Mouse (Mus musculus) myocyte (in vitro differentiated cells): ENCODE measurements around the gene Sugp2. TPM values are rescaled to one million over a fixed set of nuclear protein-coding genes. Genes with fewer than 3 reads are reported as not detected.
A peak's percentile ranks its signal among the peaks of the same experiment; 100 is the strongest.

Experiments used
- H3K27me3 ChIP-seq: one replicate; pipeline ENCODE4 v1.6.1; 2011; ENCODE audit not compliant: control insufficient read depth, insufficient read depth, insufficient read length
- H3K36me3 ChIP-seq: one replicate; pipeline ENCODE4 v1.6.1; 2011; ENCODE audit not compliant: control insufficient read depth, insufficient read depth
- H3K4me2 ChIP-seq: one replicate; pipeline ENCODE4 v1.6.1; 2011; ENCODE audit warnings: low read depth, control low read depth
- H3K4me3 ChIP-seq: one replicate; pipeline ENCODE4 v1.5.1; 2011; ENCODE audit warnings: mild to moderate bottlenecking, control low read depth, moderate library complexity
- H3K79me2 ChIP-seq: one replicate; pipeline ENCODE4 v1.6.1; 2011; ENCODE audit not compliant: control insufficient read depth, insufficient read depth
- H3ac ChIP-seq: one replicate; pipeline ENCODE4 v1.6.1; 2011; ENCODE audit not compliant: control insufficient read depth, insufficient read length
- CEBPB ChIP-seq: IDR thresholded peaks from 2 replicates; pipeline ENCODE4 v1.6.1; 2011; ENCODE audit warnings: mild to moderate bottlenecking, moderate library complexity; ENCODE audit not compliant: poor library complexity, insufficient read depth, severe bottlenecking
- E2F4 ChIP-seq: IDR thresholded peaks from one replicate; pipeline ENCODE4 v1.6.1; 2011; ENCODE audit warnings: mild to moderate bottlenecking, control low read depth, moderate library complexity; ENCODE audit not compliant: insufficient read depth
- MAX ChIP-seq: IDR thresholded peaks from one replicate; pipeline ENCODE4 v1.6.1; 2011; ENCODE audit warnings: low read depth, mild to moderate bottlenecking, control low read depth
- MYOD1 ChIP-seq, 3 experiments: IDR thresholded peaks; one replicate each; pipeline ENCODE4 v1.6.1; 2011; ENCODE audit warnings: control low read depth in 2 of 3, low read depth in 2 of 3, mild to moderate bottlenecking in 2 of 3, moderate library complexity in 1 of 3; ENCODE audit not compliant: insufficient read length in 2 of 3, control insufficient read depth in 1 of 3
- MYOG ChIP-seq, 3 experiments: IDR thresholded peaks; one replicate each; pipeline ENCODE4 v1.6.1; 2011; ENCODE audit warnings: control low read depth in 2 of 3, low read depth in 2 of 3, mild to moderate bottlenecking in 2 of 3; ENCODE audit not compliant: insufficient read length in 2 of 3, control insufficient read depth in 1 of 3, insufficient read depth in 1 of 3
- POLR2A ChIP-seq: IDR thresholded peaks from one replicate; pipeline ENCODE4 v1.6.1; 2011; ENCODE audit warnings: low read depth, mild to moderate bottlenecking, control low read depth, moderate library complexity; ENCODE audit not compliant: insufficient read length
- POLR2AphosphoS2 ChIP-seq: IDR thresholded peaks from one replicate; pipeline ENCODE4 v1.6.1; 2011; ENCODE audit warnings: low read depth, control low read depth; ENCODE audit not compliant: insufficient read length
- REST ChIP-seq: IDR thresholded peaks from one replicate; pipeline ENCODE4 v1.6.1; 2011; ENCODE audit warnings: mild to moderate bottlenecking, control low read depth, moderate library complexity; ENCODE audit not compliant: insufficient read depth, insufficient read length
- SRF ChIP-seq: IDR thresholded peaks from one replicate; pipeline ENCODE4 v1.6.1; 2011; ENCODE audit warnings: low read depth; ENCODE audit not compliant: control insufficient read depth, insufficient read length
- TCF12 ChIP-seq: IDR thresholded peaks from one replicate; pipeline ENCODE4 v1.6.1; 2011; ENCODE audit warnings: mild to moderate bottlenecking, control low read depth; ENCODE audit not compliant: poor library complexity, insufficient read depth, severe bottlenecking
- TCF3 ChIP-seq: IDR thresholded peaks from one replicate; pipeline ENCODE4 v1.6.1; 2011; ENCODE audit warnings: low read depth, control low read depth; ENCODE audit not compliant: insufficient read length
- USF1 ChIP-seq: IDR thresholded peaks from one replicate; pipeline ENCODE4 v1.6.1; 2011; ENCODE audit warnings: low read depth, mild to moderate bottlenecking, control low read depth, moderate library complexity
- polyA plus RNA-seq: library from polyadenylated mRNA; unstranded; fragments of >200 nt; fragmentation: generic; extraction: Trizol; gene quantifications from one replicate; pipeline ENCODE4 v1.2.1, GENCODE M21; 2012; ENCODE audit warnings: missing spikeins

Gene Sugp2
- polyA plus RNA-seq, 1 experiment, result 15.4 TPM

- Histone ChIP-seq H3K4me3 (no peak overlapping the region), H3K27me3 (no peaks in the 10 kb centered on the region), H3K4me2 (no peak overlapping the region), H3K36me3 (no peaks in the 10 kb centered on the region), H3K79me2 (no peaks in the 10 kb centered on the region), H3ac (no peak overlapping the region)
- TF ChIP-seq POLR2A (no peak), E2F4 (no peak), TCF3 (no peak)
Observed at GRCm38 (mm10) chr8:70217441-70217840, 16.6 kb upstream of the Sugp2 start.

- Histone ChIP-seq H3K4me2 (no peak overlapping the region), H3K4me3 (no peak overlapping the region), H3ac (no peak overlapping the region), H3K79me2 (no peaks in the 10 kb centered on the region), H3K36me3 (peaks cover 10% of the 10 kb centered on the region), H3K27me3 (no peaks in the 10 kb centered on the region)
- TF ChIP-seq E2F4 (no peak), MYOD1 (IDR thresholded peaks at IDR 0.05; ENCODE audit: control insufficient read depth in 1 of 3, insufficient read length in 2 of 3, low read depth in 2 of 3) (no peak), MYOG (IDR thresholded peaks at IDR 0.05; ENCODE audit: control insufficient read depth in 1 of 3, insufficient read depth in 1 of 3, insufficient read length in 2 of 3, low read depth in 2 of 3) (no peak), TCF3 (no peak), POLR2A (no peak), USF1 (no peak), REST (no peak), POLR2AphosphoS2 (no peak), SRF (no peak), TCF12 (no peak), MAX (no peak), CEBPB (no peak)
Observed at GRCm38 (mm10) chr8:70219107-70219684, 14.8 kb upstream of the Sugp2 start.

- Histone ChIP-seq H3K36me3 (peaks cover 12% of the 10 kb centered on the region), H3K4me3 (no peak overlapping the region), H3K27me3 (no peaks in the 10 kb centered on the region), H3K4me2 (no peak overlapping the region), H3K79me2 (no peaks in the 10 kb centered on the region), H3ac (no peak overlapping the region)
- no peak for TF ChIP-seq CEBPB
- peak; percentile 7 for TF ChIP-seq POLR2AphosphoS2
Observed at GRCm38 (mm10) chr8:70220236-70220840, 13.7 kb upstream of the Sugp2 start.

- Histone ChIP-seq H3ac (no peak overlapping the region), H3K27me3 (no peaks in the 10 kb centered on the region), H3K4me3 (no peak overlapping the region), H3K79me2 (no peaks in the 10 kb centered on the region), H3K4me2 (no peak overlapping the region), H3K36me3 (peaks cover 12% of the 10 kb centered on the region)
- TF ChIP-seq POLR2AphosphoS2 (peak; percentile 0), E2F4 (no peak)
Observed at GRCm38 (mm10) chr8:70220911-70221310, 13.1 kb upstream of the Sugp2 start.

GRCm38 (mm10) chr8:70222041-70222440 lies 12.0 kb upstream of the Sugp2 start:
- Histone ChIP-seq H3ac (no peak overlapping the region), H3K79me2 (no peaks in the 10 kb centered on the region), H3K4me3 (no peak overlapping the region), H3K27me3 (no peaks in the 10 kb centered on the region), H3K36me3 (peaks cover 17% of the 10 kb centered on the region), H3K4me2 (no peak overlapping the region)
- TF ChIP-seq USF1 (no peak), REST (no peak), TCF12 (no peak), POLR2A (no peak), POLR2AphosphoS2 (no peak), E2F4 (no peak), MYOD1 (IDR thresholded peaks at IDR 0.05; ENCODE audit: control insufficient read depth in 1 of 3, insufficient read length in 2 of 3, low read depth in 2 of 3) (no peak), MAX (no peak), MYOG (IDR thresholded peaks at IDR 0.05; ENCODE audit: control insufficient read depth in 1 of 3, insufficient read depth in 1 of 3, insufficient read length in 2 of 3, low read depth in 2 of 3) (no peak), SRF (no peak), CEBPB (no peak), TCF3 (no peak)

GRCm38 (mm10) chr8:70223341-70223740 lies 10.7 kb upstream of the Sugp2 start:
- Histone ChIP-seq H3K79me2 (no peaks in the 10 kb centered on the region), H3K27me3 (no peaks in the 10 kb centered on the region), H3K4me2 (no peak overlapping the region), H3K4me3 (no peak overlapping the region), H3ac (no peak overlapping the region), H3K36me3 (peaks cover 21% of the 10 kb centered on the region)
- TF ChIP-seq POLR2A (no peak), TCF3 (no peak), POLR2AphosphoS2 (no peak), MYOD1 (IDR thresholded peaks at IDR 0.05; ENCODE audit: control insufficient read depth in 1 of 3, insufficient read length in 2 of 3, low read depth in 2 of 3) (no peak), E2F4 (no peak), USF1 (no peak), TCF12 (no peak), MAX (no peak), REST (no peak), MYOG (IDR thresholded peaks at IDR 0.05; ENCODE audit: control insufficient read depth in 1 of 3, insufficient read depth in 1 of 3, insufficient read length in 2 of 3, low read depth in 2 of 3) (no peak), CEBPB (no peak), SRF (no peak)
